Mouse (Mus musculus) frontal cortex, adult 2 months (tissue): ENCODE measurements around the gene Mogat2. TPM values are rescaled to one million over a fixed set of nuclear protein-coding genes. Genes with fewer than 3 reads are reported as not detected.
A peak's percentile ranks its signal among the peaks of the same experiment; 100 is the strongest.

Experiments used
- DNase-seq, 2 experiments: peaks; one replicate each; pipeline ENCODE4 v3.0.0; 2022; ENCODE audit warnings: low spot score in 1 of 2; ENCODE audit errors: extremely low spot score in 1 of 2
- polyA plus RNA-seq: library from polyadenylated mRNA; depleted of rRNA; stranded (reverse); fragments of >200 nt; gene quantifications from 2 replicates; pipeline ENCODE4 v1.2.3, GENCODE M21; 2012

Mogat2 gene
- polyA plus RNA-seq, 1 experiment: 0.04 TPM

DNA sequence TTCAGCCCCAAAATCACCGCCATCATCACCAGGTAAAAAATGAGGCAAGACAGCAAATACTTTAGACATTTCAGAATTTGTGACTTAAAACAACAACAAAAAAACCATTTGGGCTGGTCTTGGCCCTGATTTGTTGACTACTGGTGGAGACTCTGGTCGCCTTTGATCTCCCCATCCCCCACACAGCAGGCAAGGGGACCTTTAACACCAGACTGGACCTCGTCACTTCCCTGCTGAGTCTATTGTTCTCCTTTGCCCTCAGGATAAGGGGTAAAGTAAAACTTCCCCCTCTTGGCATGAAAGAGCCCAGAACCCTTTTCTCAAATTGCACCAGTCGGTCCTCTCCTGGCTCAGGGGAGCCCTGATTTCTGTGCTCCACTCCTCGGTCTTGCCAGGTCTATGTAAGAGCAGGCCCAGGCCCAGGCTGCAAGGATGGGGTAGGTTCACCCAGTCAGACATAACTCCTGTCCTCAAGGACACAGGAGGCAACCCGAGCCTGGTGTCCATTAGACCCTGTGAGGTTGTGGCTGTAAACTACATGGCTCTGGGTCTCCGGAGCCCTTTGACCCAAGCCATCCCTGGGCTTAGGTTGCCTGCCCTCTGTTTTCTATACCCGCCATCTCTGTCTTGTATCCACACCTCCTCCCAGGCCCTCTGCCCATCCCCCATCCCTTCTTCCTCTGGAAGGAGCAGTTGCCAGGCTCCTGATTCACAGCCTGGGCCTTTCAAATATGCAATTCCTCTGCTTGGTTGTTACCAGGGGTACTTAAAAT, 1.3 kb downstream of the Mogat2 start:
- no peak for DNase-seq

DNA sequence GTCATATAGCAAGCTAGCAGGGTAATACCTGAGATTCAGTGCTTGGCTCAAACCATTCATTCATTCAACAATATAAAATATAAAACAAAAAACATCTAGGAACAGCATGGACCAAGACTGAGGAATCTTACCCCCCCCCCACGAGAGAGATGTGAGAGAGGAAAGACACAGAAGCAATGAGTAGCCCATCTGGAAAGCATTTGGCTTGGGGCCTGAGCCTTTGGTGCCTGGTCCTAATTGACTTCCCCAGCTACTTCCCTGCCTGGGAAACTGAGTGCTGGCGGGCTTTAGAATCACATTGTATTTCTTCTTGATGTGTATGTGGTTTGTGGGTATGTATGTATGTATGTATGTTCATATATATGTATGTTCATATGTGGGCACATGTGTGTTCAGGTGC, 2.8 kb downstream of the Mogat2 start:
- no peak for DNase-seq

DNA sequence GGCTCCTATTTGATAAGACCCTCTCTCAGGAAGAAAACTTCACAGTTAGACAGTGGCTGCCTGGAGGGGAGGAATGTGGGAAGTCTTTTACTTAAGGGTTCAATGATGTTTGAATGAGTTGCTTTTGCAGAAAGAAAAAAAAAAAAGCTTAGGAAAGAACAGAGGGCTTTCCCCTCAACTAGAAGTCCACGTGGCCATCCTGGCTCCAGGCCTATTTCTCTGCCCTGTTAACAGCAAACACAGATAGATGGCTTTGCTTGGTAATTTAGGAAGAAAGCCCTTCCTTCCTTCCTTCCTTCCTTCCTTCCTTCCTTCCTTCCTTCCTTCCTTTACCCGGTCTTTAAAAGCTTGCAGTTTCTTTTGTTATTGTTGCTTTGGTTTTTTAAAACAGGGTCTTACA, 3.5 kb downstream of the Mogat2 start:
- DNase-seq: no peak

DNA sequence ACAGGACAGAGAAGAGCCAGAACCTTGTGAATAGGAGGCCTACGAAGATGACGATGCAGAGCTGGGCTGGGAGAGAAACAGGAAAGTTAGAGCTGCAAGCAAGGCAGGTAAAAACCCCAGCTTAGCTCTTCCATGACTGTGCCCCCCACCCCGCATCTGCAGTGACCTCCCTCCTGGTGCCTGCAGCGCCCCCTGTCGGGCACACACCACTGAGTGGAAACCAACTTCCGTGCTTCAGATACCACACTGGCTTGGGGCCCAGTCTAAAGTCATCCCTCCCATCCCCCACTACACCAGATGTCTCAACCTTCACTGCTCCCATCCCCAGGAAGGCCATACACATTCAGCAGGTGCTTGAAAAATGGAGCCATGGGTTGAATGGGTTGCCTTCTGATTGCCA, 5.8 kb downstream of the Mogat2 start:
- no peak for DNase-seq

- DNase-seq: no peak
Observed at GRCm38 (mm10) chr7:99230061-99230747, 8.2 kb downstream of the Mogat2 start.

DNA sequence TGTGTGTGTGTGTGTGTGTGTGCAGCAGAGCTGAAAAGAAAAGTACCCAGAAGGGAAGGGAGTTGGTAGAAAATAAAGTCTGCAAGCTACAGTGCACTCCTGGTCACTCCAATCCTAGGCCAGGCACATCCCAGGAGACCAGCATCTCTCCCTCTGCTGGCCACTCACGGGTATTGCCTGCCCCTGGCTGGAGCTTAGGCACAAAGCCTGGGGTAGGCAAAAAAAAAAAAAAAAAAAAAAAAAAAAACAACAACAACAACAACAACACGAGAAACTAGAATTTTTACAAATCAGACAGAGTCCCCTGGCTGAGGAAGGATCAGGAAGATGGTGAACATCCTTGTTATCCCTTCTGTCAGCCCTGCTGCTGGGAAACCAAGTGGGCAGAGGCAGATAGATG, 9.0 kb downstream of the Mogat2 start:
- DNase-seq: peak in 1 of 2 experiments; percentile 22

GRCm38 (mm10) chr7:99228825-99229224, 9.6 kb downstream of the Mogat2 start:
- DNase-seq: no peak

GRCm38 (mm10) chr7:99227267-99227666, 11.2 kb downstream of the Mogat2 start:
- no peak for DNase-seq

DNA sequence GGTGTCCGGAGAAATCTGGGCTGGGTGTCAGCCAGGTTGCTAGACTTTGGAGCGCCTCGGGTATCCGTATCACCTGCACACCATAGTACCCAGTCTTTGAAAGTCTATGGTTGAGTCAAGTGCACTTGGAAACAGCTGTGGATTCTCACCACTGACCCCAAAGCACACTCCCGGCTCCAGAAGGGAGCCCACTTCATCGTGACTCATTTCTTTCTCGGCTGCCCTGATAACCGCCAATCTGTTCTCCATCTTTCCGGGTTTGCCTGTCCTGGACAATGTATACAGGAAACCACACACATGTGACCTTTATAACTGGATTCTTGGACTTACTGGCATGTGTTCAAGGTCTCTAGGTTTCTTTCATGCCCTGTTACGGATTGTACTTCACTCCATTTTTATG, 11.8 kb downstream of the Mogat2 start:
- no peak for DNase-seq

- DNase-seq: no peak
Observed at GRCm38 (mm10) chr7:99225421-99225820, 13.0 kb downstream of the Mogat2 start.

GRCm38 (mm10) chr7:99224648-99225190, 13.7 kb downstream of the Mogat2 start:
- no peak for DNase-seq

GRCm38 (mm10) chr7:99224225-99224624, 14.2 kb downstream of the Mogat2 start:
- DNase-seq: peak in 1 of 2 experiments; percentile 35

DNA sequence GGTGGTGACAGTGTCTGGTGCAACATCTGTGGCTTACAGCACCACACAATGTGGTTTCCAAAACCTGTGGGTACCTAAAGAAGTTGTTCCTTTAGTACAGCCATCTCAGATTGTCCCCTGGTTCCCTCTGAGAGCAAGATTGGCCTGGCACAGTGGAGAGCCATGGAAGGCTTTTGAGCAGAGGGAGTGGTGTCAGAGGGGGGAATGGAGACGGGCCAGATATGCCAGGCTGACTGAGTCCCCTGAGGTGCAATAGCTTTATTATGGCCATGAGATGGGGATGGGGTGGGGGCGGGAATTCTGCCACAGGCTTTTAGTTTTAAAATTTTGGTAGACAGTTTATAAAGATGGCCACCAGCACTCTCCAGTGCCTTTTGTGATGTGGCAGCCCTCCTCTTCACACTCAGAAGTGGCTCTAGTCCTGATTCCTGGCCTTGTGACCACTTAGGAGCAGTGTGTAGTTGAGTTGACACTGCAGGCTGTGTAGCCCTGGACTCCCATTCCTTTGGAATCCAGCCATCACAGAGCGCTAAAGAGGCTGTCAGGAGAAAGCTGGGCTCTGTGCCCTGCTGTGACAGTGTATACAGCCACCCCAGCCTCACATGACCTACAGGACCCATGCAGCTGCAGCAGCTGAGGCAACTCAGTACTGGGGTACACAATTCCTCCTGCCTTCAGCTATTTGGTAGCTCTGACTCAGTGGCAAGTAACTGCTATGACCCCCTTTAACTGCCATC, 20.9 kb downstream of the Mogat2 start:
- DNase-seq: peak; percentile 14 to 48

GRCm38 (mm10) chr7:99215347-99215855, 23.0 kb downstream of the Mogat2 start:
- DNase-seq: peak in 1 of 2 experiments; percentile 13

- DNase-seq: no peak
Observed at GRCm38 (mm10) chr7:99214621-99215185, 23.7 kb downstream of the Mogat2 start.

DNA sequence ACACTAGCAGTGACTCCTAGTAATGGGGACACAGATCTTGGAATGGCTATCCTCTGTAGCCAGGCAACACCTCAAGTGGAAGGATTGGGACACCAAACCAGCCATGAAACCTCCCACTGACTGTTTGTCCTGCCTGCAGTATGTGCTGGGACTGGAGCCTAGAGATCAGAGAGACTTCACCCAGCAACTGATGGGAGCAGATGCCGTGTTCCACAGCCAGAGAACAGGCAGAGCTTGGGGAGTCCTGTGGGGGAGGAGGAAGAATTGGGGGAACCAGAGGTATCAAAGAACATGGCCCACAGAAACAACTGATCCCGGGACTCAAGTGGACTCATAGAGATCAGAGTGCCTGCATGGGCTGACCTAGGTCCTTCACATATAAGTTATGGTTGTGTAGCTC, 24.7 kb downstream of the Mogat2 start:
- DNase-seq: no peak

DNA sequence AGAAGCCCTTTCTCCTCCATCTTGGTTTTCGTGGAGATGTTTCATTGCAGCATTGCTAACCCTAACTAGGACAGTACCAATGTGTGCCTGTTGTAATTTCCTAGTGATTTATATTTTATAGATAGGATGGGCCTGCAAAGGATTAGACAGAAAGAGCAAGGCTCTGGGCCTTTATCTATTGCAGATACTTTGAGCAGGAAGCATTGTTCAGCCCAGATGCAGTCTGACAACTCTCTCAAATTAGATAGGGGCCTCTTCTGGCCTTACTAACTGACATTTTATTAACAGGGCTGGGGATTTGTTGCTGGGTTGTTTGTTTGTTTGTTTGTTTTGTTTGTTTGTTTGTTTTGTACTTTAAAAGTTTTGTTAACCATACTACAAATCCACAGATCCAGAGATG, 25.4 kb downstream of the Mogat2 start:
- DNase-seq: no peak

- no peak for DNase-seq
Observed at GRCm38 (mm10) chr7:99208704-99209103, 29.7 kb downstream of the Mogat2 start.

- DNase-seq: no peak
Observed at GRCm38 (mm10) chr7:99206364-99206763, 32.1 kb downstream of the Mogat2 start.

- no peak for DNase-seq
Observed at GRCm38 (mm10) chr7:99202163-99202562, 36.3 kb downstream of the Mogat2 start.

DNA sequence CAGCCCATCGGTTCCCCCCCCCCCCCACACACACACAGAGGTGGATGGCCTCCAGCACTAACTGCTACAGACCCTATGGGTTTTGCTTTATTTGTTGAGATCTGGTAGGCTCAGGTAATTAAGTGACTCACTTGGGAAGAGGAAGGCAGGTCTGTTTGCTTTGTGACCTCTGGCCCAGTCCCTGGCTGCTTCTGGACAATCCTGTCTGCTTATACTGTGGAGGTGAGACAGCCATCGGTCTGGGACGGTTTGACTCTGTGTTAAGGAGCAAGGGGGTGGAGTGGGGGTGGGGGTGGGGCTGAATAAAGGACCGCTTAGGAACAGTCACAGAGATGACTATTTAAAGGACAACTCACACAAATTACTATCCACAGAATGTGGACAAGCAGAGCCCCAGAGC, 38.1 kb downstream of the Mogat2 start:
- no peak for DNase-seq
